Mouse (Mus musculus): ENCODE results near the gene Vstm4.
A peak's percentile ranks its signal among the peaks of the same experiment; 100 is the strongest.

Vstm4 gene

GRCm38 (mm10) chr14:32859831-32860569, 3.4 kb downstream of the Vstm4 start:
- DNase-seq: peak; percentile 35 to 52

- peak; percentile 76 to 84 for DNase-seq
Observed at GRCm38 (mm10) chr14:32861149-32861581, 4.6 kb downstream of the Vstm4 start.

GRCm38 (mm10) chr14:32861656-32862055, 5.1 kb downstream of the Vstm4 start:
- no peak for DNase-seq

- DNase-seq: no peak
Observed at GRCm38 (mm10) chr14:32865331-32865730, 8.8 kb downstream of the Vstm4 start.

- no peak for DNase-seq
Observed at GRCm38 (mm10) chr14:32871963-32872362, 15.4 kb downstream of the Vstm4 start.

- DNase-seq: no peak
Observed at GRCm38 (mm10) chr14:32877549-32877948, 21.0 kb downstream of the Vstm4 start.

GRCm38 (mm10) chr14:32880332-32880731, 23.8 kb downstream of the Vstm4 start:
- no peak for DNase-seq

- DNase-seq: no peak
Observed at GRCm38 (mm10) chr14:32881693-32882092, 25.1 kb downstream of the Vstm4 start.

GRCm38 (mm10) chr14:32888876-32889674, 32.5 kb downstream of the Vstm4 start:
- DNase-seq: no peak

- peak in 1 of 2 experiments; percentile 47 for DNase-seq
Observed at GRCm38 (mm10) chr14:32894341-32894853, 37.8 kb downstream of the Vstm4 start.

GRCm38 (mm10) chr14:32894878-32895277, 38.3 kb downstream of the Vstm4 start:
- DNase-seq: no peak

- peak; percentile 37 to 49 for DNase-seq
Observed at GRCm38 (mm10) chr14:32896896-32897295, 40.3 kb downstream of the Vstm4 start.

- no peak for DNase-seq
Observed at GRCm38 (mm10) chr14:32903203-32903602, 46.6 kb downstream of the Vstm4 start.

- DNase-seq: no peak
Observed at GRCm38 (mm10) chr14:32906545-32906944, 50.0 kb downstream of the Vstm4 start.

- no peak for DNase-seq
Observed at GRCm38 (mm10) chr14:32909112-32909511, 52.6 kb downstream of the Vstm4 start.

GRCm38 (mm10) chr14:32911187-32911586, 54.6 kb downstream of the Vstm4 start:
- DNase-seq: no peak

GRCm38 (mm10) chr14:32915360-32915759, 58.8 kb downstream of the Vstm4 start:
- DNase-seq: peak in 1 of 2 experiments; percentile 35

GRCm38 (mm10) chr14:32917919-32918318, 61.4 kb downstream of the Vstm4 start:
- DNase-seq: no peak

- no peak for DNase-seq
Observed at GRCm38 (mm10) chr14:32923871-32924270, 67.3 kb downstream of the Vstm4 start.

GRCm38 (mm10) chr14:32931709-32932108, 75.2 kb downstream of the Vstm4 start:
- no peak for DNase-seq

- no peak for DNase-seq
Observed at GRCm38 (mm10) chr14:32932220-32932619, 75.7 kb downstream of the Vstm4 start.

GRCm38 (mm10) chr14:32934064-32934463, 77.5 kb downstream of the Vstm4 start:
- DNase-seq: no peak

- no peak for DNase-seq
Observed at GRCm38 (mm10) chr14:32939217-32939616, 82.7 kb downstream of the Vstm4 start.

- DNase-seq: no peak
Observed at GRCm38 (mm10) chr14:32947512-32947911, 91.0 kb downstream of the Vstm4 start.

Measured in kidney, postnatal 4 days (tissue).